Comparison of ENCODE assay signal across 9 mouse cellular contexts in the genomic region with DNA sequence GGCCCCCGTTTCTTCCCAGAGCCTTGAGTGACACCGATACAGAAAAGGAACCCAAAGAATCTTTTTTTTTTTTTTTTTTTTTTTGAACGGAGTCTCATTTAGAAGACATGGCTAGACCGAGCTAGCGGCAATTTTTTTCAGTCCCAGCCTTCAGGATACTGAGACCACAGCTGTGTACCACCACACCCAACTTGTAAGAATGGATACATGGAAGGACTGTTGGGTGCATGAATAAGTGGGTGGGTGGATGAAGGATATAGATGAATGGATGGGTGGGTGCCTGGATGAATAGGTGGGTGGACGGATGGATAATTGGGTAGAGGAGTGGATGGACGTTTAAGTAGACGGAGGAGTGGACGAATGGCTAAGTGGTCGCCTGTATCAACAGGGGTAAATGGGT. TPM values are rescaled to one million over a fixed set of nuclear protein-coding genes. Genes with fewer than 3 reads are reported as not detected.
DNase-seq lines count a peak whose midpoint lies in the region; ATAC-seq and TF ChIP-seq lines count a peak whose summit lies in the region.
"Had no signal": no experiment of that assay in that cellular context is flagged by ENCODE, and none has a peak within 500 bp of the region (broad histone marks: within the 10 kb centered on the region; RNA-seq: fewer than 3 reads in every experiment).

No protein-coding gene starts in this region.

- WGBS in liver, adult 2 months = 4% methylated on average over 10 of the region's 10 CpGs
- 10% methylated on average over 10 of the region's 10 CpGs for WGBS in embryonic facial prominence, embryonic 12.5 days
- WGBS in intestine, embryonic 14.5 days = 10% methylated on average over 10 of the region's 10 CpGs

- TF ChIP-seq POLR2A in liver, adult 2 months (IDR thresholded peaks at IDR 0.05; ENCODE audit: extremely low read depth, insufficient read depth, low read length) = no peak
- no peak for TF ChIP-seq POLR2A in myocyte (IDR thresholded peaks at IDR 0.05; ENCODE audit: insufficient read length, low read depth)

- peak overlapping the region; percentile 83 for H3K4me2 ChIP-seq in embryonic facial prominence, embryonic 12.5 days (replicated peaks)
- peak overlapping the region; percentile 89 for H3K4me2 ChIP-seq in intestine, embryonic 14.5 days (ENCODE audit: low read length)
- H3K4me2 ChIP-seq in myocyte (ENCODE audit: low read depth) = peak overlapping the region; percentile 98

- no peaks in the 10 kb centered on the region; the same call in none of the 2 replicates for H3K4me1 ChIP-seq in liver, adult 2 months (ENCODE audit: control insufficient read depth, insufficient read depth, low read length)
- peaks cover 4% of the 10 kb centered on the region; the same call in 1 of the 2 replicates for H3K4me1 ChIP-seq in embryonic facial prominence, embryonic 12.5 days
- H3K4me1 ChIP-seq in intestine, embryonic 14.5 days (replicated peaks; ENCODE audit: control insufficient read depth, insufficient read depth, low read length) = peaks cover 7% of the 10 kb centered on the region; the same call in 1 of the 2 replicates

- H3ac ChIP-seq in myocyte (ENCODE audit: control insufficient read depth, insufficient read length) = peak overlapping the region; percentile 12

- no peak overlapping the region for H3K27ac ChIP-seq in liver, adult 2 months (replicated peaks; ENCODE audit: insufficient read depth, low read depth, low read length)
- no peak overlapping the region for H3K27ac ChIP-seq in embryonic facial prominence, embryonic 12.5 days
- H3K27ac ChIP-seq in intestine, embryonic 14.5 days (ENCODE audit: low read depth) = no peak overlapping the region

- H3K9me3 ChIP-seq in embryonic facial prominence, embryonic 12.5 days = no peaks in the 10 kb centered on the region
- H3K9me3 ChIP-seq in intestine, embryonic 14.5 days (ENCODE audit: control insufficient read depth, low read length) = no peaks in the 10 kb centered on the region

- no peak for TF ChIP-seq CTCF in liver, adult 2 months (IDR thresholded peaks at IDR 0.05; ENCODE audit: low read depth, low read length)

- no peak for ATAC-seq in embryonic facial prominence, embryonic 12.5 days (ENCODE audit: insufficient number of reproducible peaks, insufficient read depth, low FRiP score, low TSS enrichment)
- ATAC-seq in intestine, embryonic 14.5 days (replicated peaks; ENCODE audit: low FRiP score, low TSS enrichment, low read depth) = peak; percentile 30

- no peaks in the 10 kb centered on the region for H3K36me3 ChIP-seq in liver, adult 2 months (ENCODE audit: control insufficient read depth, insufficient read depth, low read length)
- H3K36me3 ChIP-seq in embryonic facial prominence, embryonic 12.5 days = no peaks in the 10 kb centered on the region
- peaks cover 7% of the 10 kb centered on the region; the same call in 1 of the 2 replicates for H3K36me3 ChIP-seq in intestine, embryonic 14.5 days (ENCODE audit: control insufficient read depth, insufficient read depth, low read length)
- no peaks in the 10 kb centered on the region for H3K36me3 ChIP-seq in myocyte (ENCODE audit: control insufficient read depth, insufficient read depth)

- no peak for DNase-seq in liver, adult 2 months (ENCODE audit: extremely low read depth, low read depth, low spot score)
- no peak for DNase-seq in liver
- DNase-seq in intestine, embryonic 14.5 days (ENCODE audit: low spot score) = no peak
- no peak for DNase-seq in adrenal gland, postnatal 14 days
- no peak for DNase-seq in Muller cell, postnatal 12 days (ENCODE audit: inconsistent ontology term)
- no peak for DNase-seq in kidney, adult 8-10 months

- H3K4me3 ChIP-seq in liver, adult 2 months (ENCODE audit: insufficient read depth, low read depth, low read length) = peak overlapping the region; percentile 65
- H3K4me3 ChIP-seq in embryonic facial prominence, embryonic 12.5 days = peak overlapping the region; percentile 64
- peak overlapping the region; percentile 68 for H3K4me3 ChIP-seq in intestine, embryonic 14.5 days (ENCODE audit: low read depth, low read length)
- H3K4me3 ChIP-seq in myocyte = peak overlapping the region; percentile 58

- H3K79me2 ChIP-seq in liver, adult 2 months (ENCODE audit: control insufficient read depth, insufficient read depth, low read length) = no peaks in the 10 kb centered on the region
- no peaks in the 10 kb centered on the region for H3K79me2 ChIP-seq in myocyte (ENCODE audit: control insufficient read depth, insufficient read depth)

- H3K9ac ChIP-seq in liver, adult 2 months (ENCODE audit: low read depth, low read length) = peak overlapping the region; percentile 52
- peak overlapping the region; percentile 67 for H3K9ac ChIP-seq in embryonic facial prominence, embryonic 12.5 days
- peak overlapping the region; percentile 63 for H3K9ac ChIP-seq in intestine, embryonic 14.5 days (ENCODE audit: low read length)

- H3K27me3 ChIP-seq in liver, adult 2 months (ENCODE audit: control insufficient read depth, insufficient read depth, low read length) = no peaks in the 10 kb centered on the region
- no peaks in the 10 kb centered on the region for H3K27me3 ChIP-seq in embryonic facial prominence, embryonic 12.5 days
- no peaks in the 10 kb centered on the region for H3K27me3 ChIP-seq in intestine, embryonic 14.5 days (replicated peaks; ENCODE audit: control insufficient read depth, insufficient read depth, low read length)
- H3K27me3 ChIP-seq in myocyte (ENCODE audit: control insufficient read depth, insufficient read depth, insufficient read length) = no peaks in the 10 kb centered on the region

TF ChIP-seq in myocyte, 11 proteins besides CTCF, POLR2A, EP300 and RAD21:
- no peak for TF ChIP-seq POLR2AphosphoS2 (IDR thresholded peaks at IDR 0.05; ENCODE audit: insufficient read length, low read depth)

RNA-seq across cellular contexts. Expression of a gene that starts 0.4 kb away (rescaled TPM):
- total RNA-seq in liver, adult 2 months (2014; rRNA removed) = 1.6 and 2.6 TPM in 2 replicates
- 2.2 and 7.4 TPM in 2 replicates for polyA plus RNA-seq in liver, adult 2 months (2012; rRNA removed)
- polyA plus RNA-seq in embryonic facial prominence, embryonic 12.5 days (2016; fragmentation: Nextera tagmentation; extraction: Ambion mirVana) = 32.6 and 33.5 TPM in 2 replicates
- polyA plus RNA-seq in intestine, embryonic 14.5 days (2014; fragmentation: Nextera tagmentation; extraction: Ambion mirVana) = 44.4 and 49.0 TPM in 2 replicates
- polyA plus RNA-seq in myocyte (2012; fragmentation: generic; extraction: Trizol) = 16.4 TPM
- total RNA-seq in adrenal gland, postnatal 14 days (2021) = 9.6 and 11.2 TPM in 2 replicates

RNA-seq across cellular contexts. Expression of a gene that starts 24.4 kb away (rescaled TPM):
- total RNA-seq in liver, adult 2 months (2014; rRNA removed) = 3.9 and 5.2 TPM in 2 replicates
- 6.4 and 6.5 TPM in 2 replicates for polyA plus RNA-seq in liver, adult 2 months (2012; rRNA removed)
- polyA plus RNA-seq in embryonic facial prominence, embryonic 12.5 days (2016; fragmentation: Nextera tagmentation; extraction: Ambion mirVana) = 9.6 and 9.9 TPM in 2 replicates
- polyA plus RNA-seq in intestine, embryonic 14.5 days (2014; fragmentation: Nextera tagmentation; extraction: Ambion mirVana) = 5.7 and 9.4 TPM in 2 replicates
- polyA plus RNA-seq in myocyte (2012; fragmentation: generic; extraction: Trizol) = 15.0 TPM
- 23.2 and 24.1 TPM in 2 replicates for total RNA-seq in adrenal gland, postnatal 14 days (2021)

RNA-seq across cellular contexts. Expression of a gene that starts 37.0 kb away (rescaled TPM):
- total RNA-seq in liver, adult 2 months (2014; rRNA removed) = 0.07 TPM in 1 of 2 replicates, not detected in the other
- 0.02 and 0.05 TPM in 2 replicates for polyA plus RNA-seq in liver, adult 2 months (2012; rRNA removed)
- 1.6 and 1.8 TPM in 2 replicates for polyA plus RNA-seq in embryonic facial prominence, embryonic 12.5 days (2016; fragmentation: Nextera tagmentation; extraction: Ambion mirVana)
- 1.9 and 2.1 TPM in 2 replicates for polyA plus RNA-seq in intestine, embryonic 14.5 days (2014; fragmentation: Nextera tagmentation; extraction: Ambion mirVana)
- polyA plus RNA-seq in myocyte (2012; fragmentation: generic; extraction: Trizol) = 9.2 TPM
- 4.6 and 6.3 TPM in 2 replicates for total RNA-seq in adrenal gland, postnatal 14 days (2021)
- total RNA-seq: hematopoietic stem cell, adult 5-6 weeks had no signal

RNA-seq across cellular contexts. Expression of a gene that starts 54.9 kb away (rescaled TPM):
- 0.18 and 0.54 TPM in 2 replicates for total RNA-seq in liver, adult 2 months (2014; rRNA removed)
- 0.56 and 1.6 TPM in 2 replicates for polyA plus RNA-seq in liver, adult 2 months (2012; rRNA removed)
- polyA plus RNA-seq in embryonic facial prominence, embryonic 12.5 days (2016; fragmentation: Nextera tagmentation; extraction: Ambion mirVana) = 0.77 and 1.2 TPM in 2 replicates
- 0.74 and 1.3 TPM in 2 replicates for polyA plus RNA-seq in intestine, embryonic 14.5 days (2014; fragmentation: Nextera tagmentation; extraction: Ambion mirVana)
- 0.25 TPM for polyA plus RNA-seq in myocyte (2012; fragmentation: generic; extraction: Trizol)
- 0.30 TPM in 2 replicates for total RNA-seq in adrenal gland, postnatal 14 days (2021)
